In the genomic region with DNA sequence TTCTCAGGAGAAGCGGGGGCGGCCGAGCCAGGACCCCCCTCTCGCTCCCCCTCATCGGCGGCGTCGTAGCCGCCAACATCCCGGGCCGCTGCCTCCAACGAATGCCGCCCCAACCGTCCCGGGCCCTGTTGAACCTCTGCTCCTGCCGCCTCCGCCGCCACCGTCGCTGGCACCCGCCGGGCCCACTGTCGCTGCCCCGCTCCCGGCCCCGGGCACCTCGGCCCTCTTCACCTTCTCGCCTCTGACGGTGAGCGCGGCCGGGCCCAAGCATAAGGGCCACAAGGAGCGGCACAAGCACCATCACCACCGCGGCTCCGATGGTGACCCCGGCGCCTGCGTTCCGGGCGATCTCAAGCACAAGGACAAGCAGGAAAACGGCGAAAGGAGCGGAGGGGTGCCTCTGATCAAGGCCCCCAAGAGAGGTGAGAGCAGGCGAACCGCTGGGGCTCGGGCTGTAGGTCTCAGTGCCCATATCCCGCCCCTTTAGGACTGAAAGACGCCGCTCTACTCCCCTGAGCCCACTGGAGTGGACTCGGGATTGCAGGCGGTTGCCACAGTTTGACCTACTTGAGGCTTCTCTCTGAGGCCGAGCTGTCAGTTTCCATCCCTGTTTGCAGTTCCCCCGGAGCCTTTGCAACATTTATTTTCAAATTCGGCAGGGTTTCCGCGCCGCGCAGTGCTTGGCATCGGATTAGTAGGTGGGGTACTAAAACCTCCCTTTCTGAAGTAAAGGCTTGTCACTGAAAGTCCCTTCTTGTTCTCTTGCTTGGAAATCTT, we compare ENCODE assay signal across 8 mouse cellular contexts. TPM values are rescaled to one million over a fixed set of nuclear protein-coding genes. Genes with fewer than 3 reads are reported as not detected.
A peak's percentile ranks its signal among the peaks of the same experiment; 100 is the strongest.
DNase-seq lines count a peak whose midpoint lies in the region; ATAC-seq and TF ChIP-seq lines count a peak whose summit lies in the region.

No protein-coding gene starts in this region.

- no peak for TF ChIP-seq EP300 in MEL (IDR thresholded peaks at IDR 0.05; ENCODE audit: low read depth in 1 of 2, low read length in 2 of 2)
- TF ChIP-seq EP300 in heart, adult 2 months (IDR thresholded peaks at IDR 0.05; ENCODE audit: insufficient read depth, low read depth, low read length) = no peak

- H3K27me3 ChIP-seq in MEL (ENCODE audit: control insufficient read depth in 1 of 2, insufficient read depth in 2 of 2, low read length in 2 of 2) = no peaks in the 10 kb centered on the region
- no peaks in the 10 kb centered on the region for H3K27me3 ChIP-seq in heart, adult 2 months (ENCODE audit: control insufficient read depth, insufficient read depth, low read length)
- no peaks in the 10 kb centered on the region for H3K27me3 ChIP-seq in kidney, embryonic 14.5 days (ENCODE audit: control insufficient read depth, insufficient read depth, low read length)
- H3K27me3 ChIP-seq in liver, embryonic 13.5 days = no peaks in the 10 kb centered on the region

- DNase-seq in 416B (ENCODE audit: low read depth) (peak; percentile 48), MEL (ENCODE audit: low read depth, low spot score) (peak; percentile 63)
- peak; percentile 46 for DNase-seq in embryo, embryonic 11.5 days (ENCODE audit: low read depth, low spot score)
- no peak for DNase-seq in heart, adult 2 months
- DNase-seq in liver, embryonic 13.5 days = peak; percentile 48
- DNase-seq in neural tube, embryonic 10.5 days (ENCODE audit: extremely low spot score, low spot score) = peak; percentile 80
- no peak for DNase-seq in cerebellum, adult 9-11 months

- WGBS in heart, adult 2 months = under 1% methylated on average over 60 of the region's 60 CpGs
- under 1% methylated on average over 57 of the region's 60 CpGs for WGBS in kidney, embryonic 14.5 days
- under 1% methylated on average over 60 of the region's 60 CpGs for WGBS in liver, embryonic 13.5 days (ENCODE audit: insufficient replicate concordance)

- no peak for TF ChIP-seq RAD21 in MEL (IDR thresholded peaks at IDR 0.05; ENCODE audit: low read depth, low read length)

- peaks cover 3 to 6% of the 10 kb centered on the region in 2 experiments; a peak in 2 of 4 replicates for H3K4me1 ChIP-seq in MEL (ENCODE audit: control insufficient read depth in 1 of 2, insufficient read depth in 2 of 2, low read length in 2 of 2)
- peaks cover 3% of the 10 kb centered on the region for H3K4me1 ChIP-seq in heart, adult 2 months (ENCODE audit: control insufficient read depth, insufficient read depth, low read length)
- H3K4me1 ChIP-seq in kidney, embryonic 14.5 days (ENCODE audit: control insufficient read depth, insufficient read depth, low read length) = peaks cover 13% of the 10 kb centered on the region
- H3K4me1 ChIP-seq in liver, embryonic 13.5 days (replicated peaks) = peaks cover 27% of the 10 kb centered on the region

- 0 out of 4 replicates have a peak, but pooled peaks of 1 of the 2 experiments have one; percentile 15 for TF ChIP-seq POLR2A in MEL (IDR thresholded peaks at IDR 0.05; ENCODE audit: control insufficient read depth in 1 of 2, insufficient read depth in 1 of 2, low read depth in 1 of 2, low read length in 2 of 2, poor library complexity in 1 of 2)
- no peak for TF ChIP-seq POLR2A in heart, adult 2 months (IDR thresholded peaks at IDR 0.05; ENCODE audit: insufficient read depth, low read depth, low read length)

- H3K36me3 ChIP-seq in MEL (ENCODE audit: control insufficient read depth in 1 of 2, insufficient read depth in 2 of 2, low read length in 2 of 2) = peaks cover 0 to 17% of the 10 kb centered on the region in 2 experiments; a peak in 2 of 4 replicates
- peaks cover 11% of the 10 kb centered on the region for H3K36me3 ChIP-seq in heart, adult 2 months (ENCODE audit: control insufficient read depth, insufficient read depth, low read length)
- H3K36me3 ChIP-seq in kidney, embryonic 14.5 days (ENCODE audit: control insufficient read depth, insufficient read depth, low read length) = no peaks in the 10 kb centered on the region; the same call in 1 of the 2 replicates
- peaks cover 4% of the 10 kb centered on the region; the same call in 1 of the 2 replicates for H3K36me3 ChIP-seq in liver, embryonic 13.5 days

- peak overlapping the region; percentile 93 to 98 for H3K4me3 ChIP-seq in MEL (ENCODE audit: control insufficient read depth in 1 of 2, insufficient read depth in 1 of 2, low read depth in 2 of 2, low read length in 2 of 2)
- H3K4me3 ChIP-seq in heart, adult 2 months = peak overlapping the region; percentile 95
- H3K4me3 ChIP-seq in kidney, embryonic 14.5 days (ENCODE audit: low read length) = peak overlapping the region; percentile 99
- peak overlapping the region; percentile 99 for H3K4me3 ChIP-seq in liver, embryonic 13.5 days (replicated peaks)

- H3K9me3 ChIP-seq in MEL (replicated peaks; ENCODE audit: insufficient read depth, low read length) = no peaks in the 10 kb centered on the region
- no peaks in the 10 kb centered on the region for H3K9me3 ChIP-seq in kidney, embryonic 14.5 days (ENCODE audit: control insufficient read depth, low read length)
- no peaks in the 10 kb centered on the region for H3K9me3 ChIP-seq in liver, embryonic 13.5 days (replicated peaks)

- ATAC-seq in kidney, embryonic 14.5 days (ENCODE audit: low FRiP score, low TSS enrichment) = peak; percentile 48
- ATAC-seq in liver, embryonic 13.5 days (ENCODE audit: low read depth) = peak; percentile 22

- peak overlapping the region; percentile 84 for H3K27ac ChIP-seq in MEL (ENCODE audit: control insufficient read depth, low read depth, low read length)
- H3K27ac ChIP-seq in heart, adult 2 months = peak overlapping the region; percentile 96
- H3K27ac ChIP-seq in kidney, embryonic 14.5 days (ENCODE audit: low read depth, low read length) = peak overlapping the region; percentile 89
- peak overlapping the region; percentile 95 for H3K27ac ChIP-seq in liver, embryonic 13.5 days

- H3K9ac ChIP-seq in MEL (ENCODE audit: control insufficient read depth, low read depth, low read length, poor library complexity, severe bottlenecking) = peak overlapping the region; percentile 95
- H3K9ac ChIP-seq in heart, adult 2 months (ENCODE audit: low read depth, low read length) = peak overlapping the region; percentile 91
- peak overlapping the region; percentile 95 for H3K9ac ChIP-seq in kidney, embryonic 14.5 days (ENCODE audit: low read depth, low read length)
- H3K9ac ChIP-seq in liver, embryonic 13.5 days = peak overlapping the region; percentile 99

- H3K4me2 ChIP-seq in kidney, embryonic 14.5 days (replicated peaks; ENCODE audit: low read depth, low read length) = peak overlapping the region; percentile 63
- H3K4me2 ChIP-seq in liver, embryonic 13.5 days = peak overlapping the region; percentile 78

- intact Hi-C loops in heart, adult 2 months (cut with DNase I) = loop anchor here (1.0 to 10.0 kb wide), 3 partner anchors 52 to 527 kb away; a partner anchor contains a TSS

- TF ChIP-seq CTCF in MEL (IDR thresholded peaks at IDR 0.05 in 2 of 3, conservative IDR thresholded peaks at IDR 0.05 in 1 of 3; ENCODE audit: control insufficient read depth in 1 of 3, insufficient read depth in 1 of 3, low read depth in 2 of 3, low read length in 3 of 3, poor library complexity in 1 of 3, severe bottlenecking in 1 of 3) = no peak
- TF ChIP-seq CTCF in heart, adult 2 months (IDR thresholded peaks at IDR 0.05) = no peak

- peaks cover 33% of the 10 kb centered on the region for H3K79me2 ChIP-seq in MEL (ENCODE audit: control insufficient read depth, insufficient read depth, low read length, poor library complexity)
- H3K79me2 ChIP-seq in heart, adult 2 months (replicated peaks; ENCODE audit: control insufficient read depth, insufficient read depth, low read length) = peaks cover 2% of the 10 kb centered on the region; the same call in 1 of the 2 replicates

TF ChIP-seq in MEL, 35 proteins besides CTCF, POLR2A, EP300 and RAD21:
- TF ChIP-seq MXI1 (IDR thresholded peaks at IDR 0.05; ENCODE audit: low read depth, low read length) (0 out of 2 replicates have a peak, but pooled peaks have one; percentile 16), MEF2A (IDR thresholded peaks at IDR 0.05; ENCODE audit: extremely low read depth, insufficient replicate concordance, low read depth, low read length, poor library complexity, severe bottlenecking) (no peak), UBTF (IDR thresholded peaks at IDR 0.05; ENCODE audit: borderline replicate concordance, insufficient read depth, low read depth, low read length) (peak; percentile 81; the same call in 1 of the 2 replicates), MAX (IDR thresholded peaks at IDR 0.05; ENCODE audit: low read length) (peak; percentile 23; the same call in 1 of the 2 replicates)

RNA-seq across cellular contexts. Expression of a gene that starts 1.0 kb away (rescaled TPM):
- total RNA-seq in MEL (2012; rRNA removed) = 10.5 and 12.2 TPM in 2 replicates
- 10 to 100 TPM; 10.8 to 37.3 TPM for polyA plus RNA-seq in MEL (2012; ENCODE audit: insufficient read depth in 1 of 2, insufficient read length in 2 of 2, low read depth in 1 of 2, low replicate concordance in 2 of 2, missing spikeins in 1 of 2)
- total RNA-seq in heart, adult 2 months (2021) = 1 to 10 TPM; 7.9 to 8.2 TPM
- 1.6 and 3.2 TPM in 2 replicates for polyA plus RNA-seq in heart, adult 2 months (2012; rRNA removed)
- polyA plus RNA-seq in kidney, embryonic 14.5 days (2014; fragmentation: Nextera tagmentation; extraction: Ambion mirVana) = 13.2 and 13.3 TPM in 2 replicates
- polyA plus RNA-seq in liver, embryonic 13.5 days (2015; fragmentation: Nextera tagmentation; extraction: Ambion mirVana) = 4.2 and 5.2 TPM in 2 replicates

RNA-seq across cellular contexts. Expression of a gene that starts 53.0 kb away (rescaled TPM):
- 19.7 and 20.0 TPM in 2 replicates for total RNA-seq in MEL (2012; rRNA removed)
- polyA plus RNA-seq in MEL (2012; ENCODE audit: insufficient read depth in 1 of 2, insufficient read length in 2 of 2, low read depth in 1 of 2, low replicate concordance in 2 of 2, missing spikeins in 1 of 2) = 10 to 100 TPM in 1 of 2 experiments, not detected in 1; 23.4 TPM
- total RNA-seq in heart, adult 2 months (2021) = 1 to 10 TPM; 6.8 to 8.0 TPM
- 1.9 and 4.5 TPM in 2 replicates for polyA plus RNA-seq in heart, adult 2 months (2012; rRNA removed)
- polyA plus RNA-seq in kidney, embryonic 14.5 days (2014; fragmentation: Nextera tagmentation; extraction: Ambion mirVana) = 27.3 and 37.6 TPM in 2 replicates
- 6.7 and 6.8 TPM in 2 replicates for polyA plus RNA-seq in liver, embryonic 13.5 days (2015; fragmentation: Nextera tagmentation; extraction: Ambion mirVana)

RNA-seq across cellular contexts. Expression of a gene that starts 55.3 kb away (rescaled TPM):
- 0.10 TPM in 1 of 2 replicates, not detected in the other for total RNA-seq in MEL (2012; rRNA removed)
- polyA plus RNA-seq in MEL (2012; ENCODE audit: insufficient read depth in 1 of 2, insufficient read length in 2 of 2, low read depth in 1 of 2, low replicate concordance in 2 of 2, missing spikeins in 1 of 2) = under 1 TPM in 1 of 2 experiments, not detected in 1; 0.06 TPM
- total RNA-seq in heart, adult 2 months (2021) = 1 to 10 TPM in 1 of 2 experiments, under 1 TPM in 1; 0.68 to 1.0 TPM
- 1.2 and 1.8 TPM in 2 replicates for polyA plus RNA-seq in heart, adult 2 months (2012; rRNA removed)
- 0.26 and 0.92 TPM in 2 replicates for polyA plus RNA-seq in kidney, embryonic 14.5 days (2014; fragmentation: Nextera tagmentation; extraction: Ambion mirVana)
- 2.0 and 2.2 TPM in 2 replicates for polyA plus RNA-seq in liver, embryonic 13.5 days (2015; fragmentation: Nextera tagmentation; extraction: Ambion mirVana)

Comparison
In these comparisons a context has a peak if more than half of its experiments do, and no peak if none do; other contexts are left out.
1. DNase-seq: peak in 416B (single experiment), MEL (single experiment), embryo, embryonic 11.5 days (single experiment), liver, embryonic 13.5 days (single experiment) and neural tube, embryonic 10.5 days (single experiment); none in heart, adult 2 months (0 of 2) and cerebellum, adult 9-11 months (single experiment).
2. Peak in every context shown above with its lines, with median percentiles within 50 percentile points of each other: H3K27ac ChIP-seq, H3K4me3 ChIP-seq and H3K9ac ChIP-seq.